Mouse (Mus musculus) lung, postnatal 0 days (tissue): ENCODE measurements around the gene Cdk5rap2.
A peak's percentile ranks its signal among the peaks of the same experiment; 100 is the strongest.

Source experiments
- CTCF ChIP-seq: IDR thresholded peaks from 2 replicates; pipeline ENCODE4 v1.5.1; 2016; ENCODE audit warnings: antibody characterized with exemption, mild to moderate bottlenecking
- EP300 ChIP-seq: IDR thresholded peaks from 2 replicates; pipeline ENCODE4 v1.6.1; 2016; ENCODE audit warnings: antibody characterized with exemption, mild to moderate bottlenecking, control low read depth

DNA sequence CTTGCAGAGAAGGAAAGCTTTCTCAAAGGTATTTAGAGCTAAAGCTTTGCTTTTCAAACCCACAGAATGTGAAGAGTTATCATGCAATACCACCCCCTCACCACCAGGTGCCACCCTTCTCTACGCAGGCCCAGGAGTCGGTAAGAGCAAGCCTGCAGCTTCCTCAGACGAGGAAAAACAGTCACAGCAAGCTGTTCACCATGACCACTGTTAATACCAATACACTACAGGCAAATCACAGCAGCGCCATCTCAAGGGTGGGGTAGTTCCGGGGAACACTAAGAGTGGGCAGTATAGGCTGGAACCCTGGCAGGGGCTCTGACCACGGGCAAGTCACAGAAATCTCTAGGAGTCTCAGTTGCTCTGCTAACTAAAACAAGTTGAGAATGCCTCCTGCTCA, 145.0 kb downstream of the Cdk5rap2 start:
- no peak for TF ChIP-seq EP300
- peak; percentile 89 for TF ChIP-seq CTCF
